Mouse (Mus musculus) small intestine, adult 2 months (tissue): ENCODE results near the gene Aldh6a1. TPM values are rescaled to one million over a fixed set of nuclear protein-coding genes. Genes with fewer than 3 reads are reported as not detected.

Experiments used
- H3K27ac ChIP-seq: fragments of 200-500 bp; 2 replicates; pipeline ENCODE4 v1.5.1; 2012; ENCODE audit warnings: low read depth, low read length, control low read depth, inconsistent platforms; ENCODE audit not compliant: insufficient read depth
- H3K27me3 ChIP-seq: fragments of 200-500 bp; 2 replicates; pipeline ENCODE4 v1.6.1; 2012; ENCODE audit warnings: mild to moderate bottlenecking, moderate library complexity, low read length, inconsistent platforms; ENCODE audit not compliant: control insufficient read depth, insufficient read depth
- H3K36me3 ChIP-seq: fragments of 200-500 bp; 2 replicates; pipeline ENCODE4 v1.6.1; 2012; ENCODE audit warnings: mild to moderate bottlenecking, low read length, control low read depth, inconsistent platforms; ENCODE audit not compliant: control insufficient read depth, insufficient read depth
- H3K4me1 ChIP-seq: fragments of 200-500 bp; 2 replicates; pipeline ENCODE4 v1.6.1; 2012; ENCODE audit warnings: low read length, inconsistent platforms, mixed read lengths; ENCODE audit not compliant: control insufficient read depth, insufficient read depth, insufficient read length
- H3K4me3 ChIP-seq: fragments of 200-500 bp; 2 replicates; pipeline ENCODE4 v1.5.1; 2012; ENCODE audit warnings: low read depth, mild to moderate bottlenecking, control low read depth, inconsistent platforms, low read length, moderate library complexity
- CTCF ChIP-seq: fragments of 200-500 bp; IDR thresholded peaks from 2 replicates; pipeline ENCODE4 v1.5.1; 2012; ENCODE audit warnings: low read depth, mild to moderate bottlenecking, control low read depth, inconsistent platforms, low read length, moderate library complexity, mixed read lengths; ENCODE audit not compliant: insufficient replicate concordance, insufficient read length; ENCODE audit errors: extremely low read depth
- POLR2A ChIP-seq: fragments of 200-500 bp; IDR thresholded peaks from 2 replicates; pipeline ENCODE4 v1.6.1; 2012; ENCODE audit warnings: low read depth, mild to moderate bottlenecking, control low read depth, inconsistent platforms, low read length, moderate library complexity
- WGBS: fragments of 180-500 bp; shearing (Covaris S2); methylation state at CpG from one replicate; pipeline ENCODE4 v1.1.7; 2018; 5-methylcytosine and 5-hydroxymethylcytosine counted together
- polyA plus RNA-seq: library from polyadenylated mRNA; depleted of rRNA; stranded (reverse); fragments of >200 nt; gene quantifications from 2 replicates; pipeline ENCODE4 v1.2.3, GENCODE M21; 2012; rRNA removed

Gene Aldh6a1
- polyA plus RNA-seq = 1.5 and 1.9 TPM in 2 replicates

GRCm38 (mm10) chr12:84450718-84451646 lies at the start of gene Aldh6a1, which contains the start of gene Lin52:
Aldh6a1 (minus strand) TSS chr12:84451004.
Lin52 (plus strand) TSS chr12:84451422.
- Histone ChIP-seq H3K36me3 (no peaks in the 10 kb centered on the region), H3K4me1 (no peaks in the 10 kb centered on the region), H3K27ac (peak within 1 kb of the TSS; percentile 36), H3K4me3 (peak within 1 kb of the TSS; percentile 81), H3K27me3 (no peaks in the 10 kb centered on the region)
- WGBS = under 1% methylated on average over 49 of the region's 49 CpGs
- TF ChIP-seq CTCF = no peak
- peak; percentile 90 for TF ChIP-seq POLR2A

DNA sequence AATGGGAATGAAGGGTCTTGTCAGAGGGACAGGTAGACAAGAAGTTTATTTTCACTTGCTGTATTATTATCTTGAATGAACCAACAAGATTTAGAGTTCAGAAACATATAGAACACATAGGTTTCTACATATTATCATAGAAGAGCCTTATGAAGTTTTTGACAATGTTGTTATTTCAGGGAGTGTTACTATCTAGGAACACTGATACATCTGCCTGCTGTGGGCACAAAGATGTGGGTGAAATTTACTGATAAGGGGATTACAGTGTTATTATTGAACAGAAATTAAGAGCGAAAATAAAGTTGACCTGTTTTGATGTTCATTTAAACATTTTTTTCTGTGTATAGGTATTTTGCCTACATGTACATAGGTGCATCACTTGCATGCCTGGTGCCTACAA lies 46.0 kb upstream of the Aldh6a1 start:
- 96% methylated on average over 1 of the region's 1 CpGs for WGBS
- peaks cover 2% of the 10 kb centered on the region; the same call in 1 of the 2 replicates for H3K36me3 ChIP-seq
- no peak overlapping the region for H3K4me3 ChIP-seq
- TF ChIP-seq POLR2A (no peak), CTCF (no peak)
- no peaks in the 10 kb centered on the region for H3K27me3 ChIP-seq
- H3K4me1 ChIP-seq = no peaks in the 10 kb centered on the region
- H3K27ac ChIP-seq = no peak overlapping the region

GRCm38 (mm10) chr12:84487324-84488056 lies 36.7 kb upstream of the Aldh6a1 start:
- peaks cover 6% of the 10 kb centered on the region; the same call in 1 of the 2 replicates for H3K4me1 ChIP-seq
- WGBS = 20% methylated on average over 8 of the region's 8 CpGs
- H3K27ac ChIP-seq = no peak overlapping the region
- TF ChIP-seq CTCF (no peak), POLR2A (no peak)
- H3K36me3 ChIP-seq = 0 out of 2 replicates have a peak, but pooled peaks cover 2% of the 10 kb centered on the region
- no peak overlapping the region for H3K4me3 ChIP-seq
- H3K27me3 ChIP-seq = no peaks in the 10 kb centered on the region

DNA sequence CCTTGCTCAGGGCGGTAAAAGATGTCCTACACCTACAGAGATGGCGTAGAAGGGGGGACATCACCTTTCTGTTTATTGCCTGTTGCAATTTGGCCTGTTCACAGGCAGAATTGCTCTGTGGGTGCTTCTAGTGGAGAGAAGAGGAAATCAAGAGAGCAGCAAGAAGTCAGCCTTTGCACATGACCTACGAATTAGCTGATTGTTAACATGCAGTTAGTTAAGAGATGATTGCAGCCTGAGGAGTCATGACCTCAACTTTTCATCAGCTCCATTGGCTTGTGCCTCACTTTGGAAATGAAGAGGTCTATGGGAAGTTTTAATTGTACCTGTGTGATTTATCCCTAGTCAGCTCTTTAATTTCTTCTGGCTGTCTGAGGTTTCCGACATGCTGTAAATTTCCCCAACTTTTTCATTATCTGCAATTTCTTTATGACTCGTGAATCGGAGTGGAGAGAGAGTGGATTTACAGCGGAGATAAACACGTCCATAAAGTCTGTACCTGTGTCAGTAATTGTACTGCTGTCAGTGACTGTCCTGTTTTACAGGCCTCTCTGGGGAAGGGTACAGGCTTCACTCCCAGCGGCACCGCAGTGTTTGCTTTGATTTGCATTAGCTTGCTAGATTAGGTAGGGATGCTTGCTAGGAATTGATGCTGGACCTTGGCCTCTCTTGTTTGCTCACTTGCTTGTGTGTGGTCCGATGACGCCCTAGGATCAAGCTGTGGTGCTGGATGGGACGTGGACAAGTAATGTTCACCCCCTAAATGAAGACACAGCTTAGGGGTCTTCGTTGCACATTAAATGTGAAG lies 32.2 kb upstream of the Aldh6a1 start:
- TF ChIP-seq POLR2A (no peak), CTCF (no peak)
- no peaks in the 10 kb centered on the region for H3K27me3 ChIP-seq
- no peak overlapping the region for H3K27ac ChIP-seq
- peaks cover 1% of the 10 kb centered on the region; the same call in 1 of the 2 replicates for H3K36me3 ChIP-seq
- H3K4me3 ChIP-seq = no peak overlapping the region
- 44% methylated on average over 14 of the region's 14 CpGs for WGBS
- H3K4me1 ChIP-seq = peaks cover 6% of the 10 kb centered on the region; the same call in 1 of the 2 replicates

- H3K4me3 ChIP-seq = no peak overlapping the region
- 0 out of 2 replicates have a peak, but pooled peaks cover 3% of the 10 kb centered on the region for H3K4me1 ChIP-seq
- WGBS = 64% methylated on average over 2 of the region's 2 CpGs
- no peaks in the 10 kb centered on the region for H3K27me3 ChIP-seq
- no peak overlapping the region for H3K27ac ChIP-seq
- peaks cover 1% of the 10 kb centered on the region; the same call in 1 of the 2 replicates for H3K36me3 ChIP-seq
- TF ChIP-seq CTCF (no peak), POLR2A (no peak)
These were observed 30.4 kb upstream of the Aldh6a1 start for GRCm38 (mm10) chr12:84481251-84481650.

- 0 out of 2 replicates have a peak, but pooled peaks cover 3% of the 10 kb centered on the region for H3K4me1 ChIP-seq
- H3K36me3 ChIP-seq = peaks cover 6% of the 10 kb centered on the region
- TF ChIP-seq CTCF (no peak), POLR2A (no peak)
- 88% methylated on average over 7 of the region's 7 CpGs for WGBS
- H3K27me3 ChIP-seq = no peaks in the 10 kb centered on the region
- H3K4me3 ChIP-seq = no peak overlapping the region
- H3K27ac ChIP-seq = no peak overlapping the region
These were observed 28.1 kb upstream of the Aldh6a1 start for GRCm38 (mm10) chr12:84478937-84479336.
